Mouse (Mus musculus) induced T-regulatory cell, adult 2 months (primary cell): Measurements from ENCODE around the gene Ndufb3.
"Not testable (repeated sequence)": the region's sequence is repeated elsewhere in the genome, so short reads cannot be mapped to it uniquely, and the experiment has no call there.

ENCODE experiments used
- DNase-seq: peaks from one replicate; pipeline ENCODE4 v3.0.0-alpha.2; 2012; ENCODE audit warnings: low read depth

Ndufb3 gene

DNA sequence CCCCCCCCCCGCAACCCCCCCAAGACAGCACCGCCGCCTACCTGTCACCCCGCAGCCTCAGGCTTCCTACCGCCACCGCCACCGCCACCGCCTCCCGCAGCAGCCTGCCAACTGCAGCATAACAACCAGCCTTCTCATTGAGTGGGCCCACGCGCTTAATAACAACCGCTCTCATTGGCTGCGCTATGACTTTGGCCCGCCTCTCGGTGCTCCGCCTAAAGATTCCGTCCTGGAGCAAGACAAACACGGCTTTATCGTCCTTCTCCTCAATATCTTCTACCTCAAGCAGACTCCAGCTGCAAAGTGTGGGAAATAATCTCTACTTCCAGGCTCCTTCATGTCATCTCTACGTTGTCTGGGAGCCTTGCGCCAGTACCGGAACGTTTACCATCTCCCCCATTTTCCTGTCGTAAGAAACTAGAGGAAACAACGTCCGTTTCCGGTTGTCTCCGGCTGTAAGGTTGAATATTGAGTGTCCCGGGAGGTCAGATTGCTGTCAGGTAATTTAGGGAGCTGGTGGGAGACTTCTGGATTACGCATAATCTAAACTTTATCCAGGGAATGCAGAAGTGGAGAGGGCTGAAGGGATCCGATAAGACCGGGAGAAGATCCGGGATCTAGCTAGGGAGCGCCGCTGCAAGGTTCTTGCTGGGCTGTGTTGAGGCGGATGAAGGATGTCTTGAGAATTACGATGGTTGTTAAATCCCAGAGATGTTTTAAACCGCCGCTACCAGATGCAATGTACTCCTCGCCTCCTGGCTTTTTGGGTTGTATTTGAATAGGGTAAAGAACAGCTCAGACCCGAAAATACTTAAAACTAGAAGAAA is at the start of gene Ndufb3, which contains the start of gene Fam126b:
TSS of gene Ndufb3 (plus strand) at position 214 of the 827 bp plus-strand sequence.
TSS of gene Fam126b (minus strand) at position 153 of the 827 bp plus-strand sequence.
- peak; percentile 96 for DNase-seq

DNA sequence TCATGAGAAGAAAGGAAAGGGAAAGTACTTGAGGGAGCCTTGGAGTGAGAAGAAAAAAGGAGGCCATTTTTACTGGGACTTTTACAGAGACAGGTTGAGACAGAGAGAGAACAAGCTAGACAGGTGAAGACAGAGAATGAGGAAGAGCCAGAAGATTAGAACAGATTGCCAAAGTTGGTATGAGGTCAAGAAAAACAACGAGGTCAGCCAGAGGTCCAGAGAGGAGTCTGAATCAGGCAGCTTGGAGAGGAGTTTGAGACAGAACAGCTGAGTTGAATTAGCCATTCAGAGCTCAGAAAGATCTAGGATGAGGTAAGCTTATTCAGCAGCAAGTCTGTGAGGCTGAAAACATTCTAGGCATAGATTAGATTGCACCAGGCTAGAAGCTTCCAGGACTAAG is 44.8 kb upstream of the Ndufb3 start:
- DNase-seq, result no peak

DNA sequence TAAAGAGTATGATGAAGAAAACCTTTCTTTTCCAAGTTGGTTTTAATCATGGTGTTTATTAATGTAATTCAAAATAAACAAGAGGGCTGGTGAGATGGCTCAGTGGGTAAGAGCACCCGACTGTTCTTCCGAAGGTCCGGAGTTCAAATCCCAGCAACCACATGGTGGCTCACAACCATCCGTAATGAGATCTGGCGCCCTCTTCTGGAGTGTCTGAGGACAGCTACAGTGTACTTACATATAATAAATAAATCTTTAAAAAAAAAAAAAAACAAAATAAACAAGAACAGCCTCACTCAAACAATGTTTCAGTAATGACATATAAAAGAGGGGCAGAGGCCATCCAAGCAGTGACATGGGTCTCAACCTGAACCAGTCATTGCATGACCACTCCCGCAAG is 25.8 kb upstream of the Ndufb3 start:
- not testable (repeated sequence) for DNase-seq

DNA sequence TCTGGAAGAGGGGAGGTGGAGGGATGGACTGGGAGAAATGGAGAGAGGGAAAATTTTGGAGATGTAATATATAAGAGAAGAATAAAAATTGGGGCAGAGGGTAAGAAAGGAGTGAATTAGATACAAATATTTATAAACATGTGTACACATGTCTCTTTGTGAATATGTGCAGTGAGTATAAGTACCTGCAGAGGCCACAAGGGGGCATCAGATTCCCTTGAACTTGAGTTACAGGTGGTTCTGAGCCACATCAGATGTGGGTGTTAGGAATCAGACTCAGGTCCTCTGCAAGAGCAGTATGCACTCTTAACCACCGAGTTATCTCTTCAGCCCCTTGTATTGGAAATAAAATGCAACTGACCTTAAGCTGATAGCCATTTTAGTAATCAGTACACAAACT is 23.7 kb upstream of the Ndufb3 start:
- peak; percentile 79 for DNase-seq

DNA sequence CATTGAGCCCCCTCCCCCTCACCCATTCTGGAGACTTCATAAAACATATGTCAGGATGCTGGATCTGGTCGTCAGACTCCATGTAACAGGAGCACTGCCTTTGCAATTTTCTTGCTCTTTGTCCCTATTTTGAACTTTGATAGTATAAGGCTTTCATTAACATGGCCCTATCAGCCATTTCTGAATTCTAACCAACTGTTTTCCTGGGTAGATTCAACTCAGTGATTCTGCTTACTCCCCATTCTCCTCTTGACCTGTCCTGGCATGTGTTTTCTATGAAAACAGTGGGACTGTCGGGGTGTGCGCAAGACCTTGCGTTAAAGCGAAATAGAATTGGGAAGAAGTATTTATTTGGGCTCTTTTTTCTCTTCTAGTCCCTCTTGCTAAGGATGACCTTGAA is 21.2 kb upstream of the Ndufb3 start:
- DNase-seq, result no peak

DNA sequence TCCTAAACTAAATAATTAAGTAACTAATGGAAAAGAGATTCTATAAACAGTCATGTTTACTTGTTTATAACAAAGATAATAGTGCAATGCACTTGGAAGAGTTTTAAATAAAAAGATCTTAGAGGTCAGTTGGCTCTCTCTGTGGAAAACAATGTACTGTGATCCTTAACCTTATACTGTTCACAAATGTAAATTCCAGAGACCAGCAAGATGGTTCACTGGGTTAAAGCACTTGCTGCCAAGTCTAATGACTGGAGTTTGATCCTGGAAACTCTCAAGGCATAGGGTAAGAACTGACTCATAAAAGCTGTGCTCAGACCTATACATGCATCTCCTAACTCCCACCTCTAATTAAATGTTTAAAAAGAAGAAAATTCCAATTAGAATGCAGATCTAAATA is 19.6 kb upstream of the Ndufb3 start:
- DNase-seq, result no peak

DNA sequence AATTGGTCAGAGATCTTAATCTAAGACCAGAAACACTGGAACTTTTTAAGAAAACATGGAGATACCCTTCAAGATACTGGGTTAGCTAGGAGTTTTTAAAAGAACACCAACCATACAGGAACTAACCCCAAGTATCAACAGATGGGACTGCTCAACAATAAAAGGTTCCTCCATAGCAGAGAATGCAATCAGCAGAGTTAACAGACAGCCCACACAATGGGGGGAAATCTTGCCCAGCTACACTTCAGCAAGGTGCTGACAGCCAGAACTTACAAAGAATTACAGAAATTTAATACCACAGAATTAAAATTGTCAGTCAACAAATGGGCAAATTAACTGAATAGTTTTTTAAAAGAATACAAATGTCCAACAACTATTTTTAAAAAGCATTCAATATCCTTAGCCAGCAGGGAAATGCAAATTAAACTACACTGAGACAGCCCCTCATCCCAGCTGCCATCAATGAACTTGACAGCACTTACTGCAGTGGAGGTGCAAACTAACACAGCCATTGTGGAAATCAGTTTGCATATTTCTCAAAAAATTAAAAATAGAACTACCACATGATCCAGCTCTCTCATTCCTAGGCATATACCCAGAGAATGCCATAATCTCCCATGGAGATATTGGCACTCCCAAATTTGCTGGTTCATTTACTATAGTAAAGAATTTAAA is 17.6 kb upstream of the Ndufb3 start:
- DNase-seq, result no peak

DNA sequence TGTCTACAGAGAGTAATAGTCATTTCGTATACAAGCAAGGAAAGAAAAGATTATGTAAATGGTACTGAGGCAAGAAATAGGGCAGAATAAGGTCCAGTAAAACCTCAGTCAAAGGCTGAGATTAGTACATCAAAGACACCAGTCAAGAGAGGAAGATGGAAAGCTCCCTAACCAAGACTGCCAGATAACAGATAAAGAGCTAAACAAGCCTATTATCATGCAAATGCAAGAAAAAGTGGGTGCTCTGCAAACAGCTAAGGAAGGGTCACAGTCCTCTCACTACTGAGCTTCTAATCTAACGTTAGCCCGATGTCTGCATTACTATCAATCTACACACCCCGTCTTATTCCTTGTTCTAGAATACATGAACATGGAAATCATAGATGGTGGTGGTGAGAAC is 15.7 kb upstream of the Ndufb3 start:
- no peak for DNase-seq

DNA sequence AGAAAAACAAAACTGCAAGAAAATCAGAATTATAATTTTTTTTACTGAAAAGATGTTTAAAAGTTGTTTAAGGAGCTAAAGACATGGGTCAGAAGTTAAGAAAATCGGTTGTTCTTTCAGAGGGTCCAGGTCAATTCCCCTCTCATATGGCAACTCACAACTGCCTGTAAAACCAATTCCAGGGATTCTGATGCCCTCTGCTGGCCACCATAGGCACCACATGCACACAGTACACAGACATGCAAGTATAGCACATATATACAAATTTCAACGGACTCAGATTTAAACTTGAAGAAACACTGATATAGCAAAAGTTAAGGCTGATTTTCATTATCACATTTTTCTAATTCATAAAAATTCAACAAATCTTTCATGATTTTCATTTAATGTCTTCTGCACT is 7.0 kb upstream of the Ndufb3 start:
- DNase-seq, result peak; percentile 66

DNA sequence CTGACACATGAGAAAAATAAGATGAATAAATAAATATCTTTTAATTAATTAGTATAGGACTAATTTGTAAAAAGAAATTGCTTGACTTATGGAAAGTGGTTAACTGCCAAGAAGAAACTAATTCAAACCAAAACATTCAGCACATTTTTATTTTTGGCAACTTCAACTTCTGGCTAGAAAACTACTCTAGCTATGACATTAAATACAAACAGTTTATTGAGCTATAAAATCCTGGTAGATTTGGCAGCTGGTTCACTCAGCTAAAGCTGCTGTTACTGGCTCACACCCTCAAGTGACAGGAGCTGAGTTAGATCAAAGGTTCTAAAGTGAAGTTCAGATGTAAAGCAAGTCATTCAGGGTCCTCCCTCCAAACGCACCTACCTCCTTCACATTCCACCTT is 3.6 kb upstream of the Ndufb3 start:
- no peak for DNase-seq

DNA sequence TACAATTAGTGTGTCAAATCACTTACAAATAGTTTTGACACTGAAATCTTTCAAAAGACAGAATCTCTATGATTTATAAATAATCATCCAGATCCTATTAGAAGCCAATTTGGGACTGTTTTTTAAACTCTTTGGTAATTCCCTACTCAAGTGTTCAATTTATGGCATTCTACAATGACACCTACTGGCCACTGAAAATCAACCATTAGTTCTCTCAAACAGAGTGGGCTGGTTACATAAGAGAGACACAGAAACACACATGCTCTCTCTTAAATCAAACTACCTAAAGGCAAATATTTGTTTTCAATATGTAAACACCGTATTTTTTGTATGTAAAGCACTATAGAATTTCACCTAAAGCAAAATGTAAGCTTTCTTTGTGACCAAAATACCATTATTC is 1.9 kb upstream of the Ndufb3 start:
- peak; percentile 31 for DNase-seq

DNA sequence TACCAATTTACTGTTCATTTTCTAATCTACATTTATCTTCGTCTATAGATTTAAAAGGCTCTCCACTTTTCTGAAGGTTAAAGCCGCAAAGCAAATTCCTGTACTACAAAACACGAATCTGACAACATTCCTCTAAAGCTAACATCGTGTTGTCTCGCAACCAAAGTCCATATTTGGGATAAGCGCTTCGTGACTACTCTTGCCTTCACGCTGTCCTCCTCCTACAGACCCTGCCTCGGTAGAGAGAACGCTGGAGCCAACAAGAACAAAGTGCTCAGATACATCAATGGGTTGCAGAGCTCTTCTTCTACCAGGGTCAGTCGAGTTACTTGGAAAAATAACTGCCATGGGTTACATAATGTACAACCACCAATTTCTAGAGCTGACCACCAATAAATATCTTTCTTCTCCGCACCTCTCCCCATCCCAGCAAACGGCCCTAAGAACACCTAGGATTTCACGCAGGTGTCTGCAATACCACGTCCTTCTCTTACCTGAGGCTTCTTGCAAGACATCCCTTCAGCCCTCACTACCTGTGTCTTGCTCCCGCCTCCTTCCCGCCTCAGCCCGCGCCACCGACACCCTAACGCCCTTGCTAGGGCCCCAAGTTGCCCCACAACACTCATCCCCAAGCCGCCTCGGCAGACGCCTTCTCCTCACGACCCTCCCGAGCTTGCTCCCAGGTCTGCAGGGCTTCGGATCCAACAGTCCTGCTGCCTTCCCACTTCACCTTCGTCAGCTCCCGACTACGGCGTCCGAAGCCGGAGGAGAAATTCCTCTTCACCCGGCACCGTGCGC is 612 bp upstream of the Ndufb3 start:
- DNase-seq, result no peak

DNA sequence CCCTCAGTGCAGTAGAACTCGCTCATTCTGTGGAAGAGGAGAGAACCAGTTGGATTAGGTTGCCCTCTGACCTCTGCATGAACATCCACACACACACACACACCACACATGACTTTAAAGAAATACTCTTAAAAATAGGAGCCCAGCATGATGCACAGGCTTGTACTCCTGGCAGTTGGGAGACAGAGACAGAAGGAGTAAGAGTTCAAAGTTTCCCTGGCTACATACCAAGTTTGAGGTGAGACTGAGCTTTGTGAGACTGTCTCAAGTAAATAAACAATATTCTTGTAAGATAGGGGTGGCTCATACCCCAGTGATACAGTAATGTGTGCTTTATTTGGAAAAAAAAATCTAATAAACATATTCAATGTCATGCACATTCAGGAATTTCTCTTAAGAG is 1.3 kb downstream of the Ndufb3 start:
- no peak for DNase-seq

DNA sequence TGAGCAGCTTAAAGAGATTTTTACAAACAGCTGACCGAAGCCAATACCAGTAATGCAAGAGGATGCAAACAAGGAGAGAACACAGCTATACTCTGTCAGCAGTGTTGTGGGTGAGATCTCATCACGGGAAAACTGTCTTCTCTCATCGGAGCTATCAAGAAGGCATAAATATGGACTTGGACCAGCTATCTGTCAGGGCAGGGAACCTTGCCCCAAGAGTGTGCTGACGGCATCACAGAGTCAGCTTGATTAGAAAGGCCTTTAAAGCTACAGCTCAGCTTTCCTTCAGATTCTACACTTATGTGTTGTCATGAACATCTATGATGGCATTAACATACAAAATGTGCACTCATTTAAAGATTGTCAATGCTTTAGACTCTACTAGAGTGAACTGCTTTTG is 16.5 kb downstream of the Ndufb3 start:
- no peak for DNase-seq

DNA sequence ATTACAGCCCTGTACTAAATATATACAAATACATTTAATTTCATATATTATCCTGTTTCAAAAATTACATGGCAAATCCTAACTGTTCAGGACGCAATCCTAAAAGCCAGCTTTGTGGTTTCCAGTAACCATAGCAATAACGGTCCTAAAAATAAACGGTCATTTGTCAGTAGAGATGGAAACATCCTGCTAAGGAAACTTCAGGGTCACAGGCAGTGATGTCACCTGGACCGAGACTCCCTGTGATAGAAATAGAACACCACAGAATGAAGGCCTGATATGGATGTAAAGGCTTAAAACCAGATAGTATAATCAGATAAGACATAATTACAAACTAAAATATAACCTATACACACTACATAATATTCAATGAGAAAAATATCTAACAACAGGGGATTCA is 17.6 kb downstream of the Ndufb3 start:
- DNase-seq, result no peak

DNA sequence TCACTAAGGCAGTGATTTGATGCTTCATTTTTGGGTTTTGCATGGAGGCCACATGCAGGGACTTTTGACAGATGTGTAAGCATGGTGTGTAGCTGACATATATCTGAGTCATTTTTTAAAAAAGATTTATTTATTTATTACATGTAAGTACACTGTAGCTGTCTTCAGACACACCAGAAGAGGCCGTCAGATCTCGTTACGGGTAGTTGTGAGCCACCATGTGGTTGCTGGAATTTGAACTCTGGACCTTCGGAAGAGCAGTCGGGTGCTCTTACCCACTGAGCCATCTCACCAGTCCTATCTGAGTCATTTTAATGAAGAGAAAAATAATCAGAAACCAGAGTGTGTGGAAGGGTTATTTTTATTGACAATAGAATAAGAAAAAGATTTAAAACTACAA is 23.4 kb downstream of the Ndufb3 start:
- DNase-seq, result not testable (repeated sequence)

DNA sequence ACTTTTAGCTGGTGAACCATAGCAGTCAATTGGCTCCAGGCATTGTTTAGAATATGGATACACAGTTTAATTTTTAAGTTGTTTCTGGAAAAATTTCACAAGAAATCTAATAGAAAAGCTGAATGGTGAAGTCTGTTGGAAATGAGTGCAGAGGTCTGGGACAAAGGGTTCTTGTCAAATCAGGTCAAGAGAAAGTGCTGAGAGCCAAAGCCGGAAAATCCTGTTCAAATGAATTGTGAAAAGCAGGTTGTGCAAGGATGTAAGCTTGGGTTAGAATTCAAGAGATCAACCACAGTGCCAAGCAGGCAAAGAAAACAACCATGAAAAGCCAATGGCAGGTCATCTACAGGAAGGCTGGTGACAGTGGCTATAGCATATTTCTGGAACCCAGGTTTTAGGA is 24.0 kb downstream of the Ndufb3 start:
- no peak for DNase-seq

DNA sequence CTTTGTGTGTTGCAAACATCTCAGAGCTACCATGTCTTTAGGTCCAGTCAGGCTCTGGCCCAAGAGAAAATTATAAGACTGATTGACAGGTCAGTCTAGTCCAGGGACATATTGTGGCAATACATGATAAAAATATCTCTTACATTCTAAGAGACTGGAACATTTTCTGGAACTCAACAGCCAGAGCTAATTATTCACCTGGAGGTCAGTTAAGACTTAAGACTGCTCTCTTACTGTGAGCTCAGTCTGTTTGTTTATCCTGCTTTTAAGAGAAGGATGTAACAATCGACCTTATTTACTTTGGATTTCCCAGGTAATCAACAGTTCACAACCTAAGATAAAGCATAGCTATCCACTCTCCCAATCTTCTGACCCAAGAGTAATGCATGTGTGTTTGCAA is 24.4 kb downstream of the Ndufb3 start:
- no peak for DNase-seq

DNA sequence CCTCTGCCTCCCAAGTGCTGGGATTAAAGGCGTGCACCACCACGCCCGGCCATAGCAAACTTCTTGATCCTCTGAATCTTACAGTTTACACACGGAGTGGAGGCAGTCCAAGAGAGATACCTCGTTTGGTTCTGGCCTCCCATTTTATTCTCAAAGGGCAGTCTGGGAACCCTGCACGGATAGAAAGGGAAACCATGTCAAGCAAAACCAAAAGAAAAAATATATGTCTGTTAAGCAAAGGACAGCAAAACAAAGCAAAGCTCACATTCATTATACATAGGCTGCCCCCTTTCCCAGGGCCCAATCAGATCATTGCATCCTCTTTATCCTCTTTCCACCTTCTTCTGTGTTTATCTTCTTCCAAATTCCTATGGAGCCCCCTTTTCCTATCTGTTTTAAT is 27.6 kb downstream of the Ndufb3 start:
- DNase-seq, result peak; percentile 37

DNA sequence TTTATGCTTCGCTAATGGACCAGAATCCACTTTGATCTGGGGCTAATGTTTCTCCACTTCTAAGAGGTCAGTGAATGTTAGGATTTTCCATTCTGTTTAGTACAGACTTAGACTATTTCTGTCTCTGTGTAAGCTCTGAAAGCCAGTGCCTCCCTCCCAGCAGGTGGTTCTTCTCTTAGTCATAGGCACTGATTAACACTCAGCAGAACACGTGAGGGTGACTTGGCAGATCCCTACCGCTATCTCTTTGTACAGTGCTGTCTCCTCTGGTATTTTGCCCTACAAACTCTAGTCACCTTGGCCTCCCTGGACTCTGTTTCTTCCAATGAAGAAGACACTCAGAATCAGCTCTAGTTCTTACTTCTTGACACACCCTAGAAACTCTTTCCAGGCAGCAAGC is 28.2 kb downstream of the Ndufb3 start:
- no peak for DNase-seq

DNA sequence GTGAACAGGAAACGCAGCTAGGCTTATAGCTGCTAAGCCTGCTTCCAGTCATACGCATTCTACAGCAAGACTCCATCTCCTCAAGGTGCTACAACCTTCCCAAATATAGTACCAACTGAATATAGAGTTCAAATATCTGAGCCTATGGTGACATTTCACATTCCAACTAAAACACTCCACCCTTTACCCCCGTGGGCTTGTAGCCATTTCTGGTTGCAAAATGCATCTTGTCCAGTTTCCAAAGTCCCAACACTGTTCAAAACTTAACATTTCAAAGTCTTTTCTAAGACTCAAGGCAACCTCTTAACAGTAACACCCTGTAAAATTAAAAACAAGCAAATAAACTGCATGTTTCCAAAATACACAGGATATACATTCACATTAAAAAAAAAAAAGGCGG is 29.0 kb downstream of the Ndufb3 start:
- DNase-seq, result no peak

DNA sequence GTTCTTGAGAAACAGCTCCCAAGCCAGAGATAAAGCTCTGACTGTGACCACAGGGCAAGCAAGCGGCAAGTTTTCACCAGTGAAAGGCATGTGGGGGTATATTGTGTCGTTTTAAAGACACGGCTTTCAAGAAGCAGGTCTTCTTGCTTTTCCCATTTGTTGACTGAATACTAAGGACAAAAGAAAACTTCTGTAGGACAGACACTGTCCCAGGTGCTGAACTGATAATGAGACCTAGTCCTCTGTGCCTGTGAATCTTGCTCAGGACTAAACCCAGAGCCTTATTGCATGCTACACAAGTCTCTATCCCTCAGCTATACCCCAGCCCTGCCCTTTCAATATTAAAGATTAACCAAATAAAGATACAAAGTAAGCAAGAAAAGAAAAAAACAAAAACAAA is 30.0 kb downstream of the Ndufb3 start:
- DNase-seq, result no peak

DNA sequence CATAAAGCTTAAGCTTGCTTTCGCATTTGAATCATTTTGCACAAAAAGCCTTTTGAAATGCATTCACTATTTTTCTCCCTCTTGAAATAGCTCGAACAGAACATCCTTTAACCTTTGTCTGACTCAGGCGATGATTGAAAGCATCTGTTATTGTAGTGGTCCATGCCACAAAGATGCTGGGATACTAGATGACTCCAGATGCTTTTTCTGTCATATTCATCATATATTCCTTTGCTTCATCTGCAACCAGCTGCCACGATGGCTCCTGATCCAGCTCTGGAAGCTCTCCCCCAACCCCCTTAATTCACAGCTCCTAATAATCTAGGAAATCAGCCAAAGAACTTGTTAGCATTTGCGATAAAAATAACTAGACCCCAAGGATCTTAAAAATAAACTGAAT is 30.9 kb downstream of the Ndufb3 start:
- DNase-seq, result no peak
